Mouse (Mus musculus): ENCODE data around the gene Tmem205. TPM values are rescaled to one million over a fixed set of nuclear protein-coding genes. Genes with fewer than 3 reads are reported as not detected.

Gene Tmem205
- polyA plus RNA-seq, 1 experiment from 2014 or later: 66.0 TPM

Other genes starting within 250 kb of the Tmem205 start
- 5.2 and 6.8 TPM in 2 replicates for gene Ldlr, start 204.1 kb downstream of the Tmem205 start, polyA plus RNA-seq (2014; fragmentation: Nextera tagmentation; extraction: Ambion mirVana)
- gene Spc24, start 167.3 kb downstream of the Tmem205 start, polyA plus RNA-seq (2014; fragmentation: Nextera tagmentation; extraction: Ambion mirVana): 53.7 and 64.3 TPM in 2 replicates
- gene Kank2, start 128.8 kb downstream of the Tmem205 start, polyA plus RNA-seq (2014; fragmentation: Nextera tagmentation; extraction: Ambion mirVana): 0.99 and 1.3 TPM in 2 replicates
- 0.26 TPM in 1 of 2 replicates, not detected in the other for gene Angptl8, start 92.0 kb downstream of the Tmem205 start, polyA plus RNA-seq (2014; fragmentation: Nextera tagmentation; extraction: Ambion mirVana)
- 6.7 and 10.3 TPM in 2 replicates for gene Dock6, start 74.9 kb downstream of the Tmem205 start, polyA plus RNA-seq (2014; fragmentation: Nextera tagmentation; extraction: Ambion mirVana)
- gene Rab3d, start 9.4 kb downstream of the Tmem205 start, polyA plus RNA-seq (2014; fragmentation: Nextera tagmentation; extraction: Ambion mirVana): 23.0 and 24.6 TPM in 2 replicates
- 3.5 and 5.3 TPM in 2 replicates for gene Ccdc159, start 85 bp downstream of the Tmem205 start, polyA plus RNA-seq (2014; fragmentation: Nextera tagmentation; extraction: Ambion mirVana)
- gene Plppr2, start 9.5 kb upstream of the Tmem205 start, polyA plus RNA-seq (2014; fragmentation: Nextera tagmentation; extraction: Ambion mirVana): 47.3 and 66.7 TPM in 2 replicates
- 19.8 and 23.6 TPM in 2 replicates for gene Swsap1, start 28.2 kb upstream of the Tmem205 start, polyA plus RNA-seq (2014; fragmentation: Nextera tagmentation; extraction: Ambion mirVana)
- 1.3 and 2.2 TPM in 2 replicates for gene Epor, start 36.0 kb upstream of the Tmem205 start, polyA plus RNA-seq (2014; fragmentation: Nextera tagmentation; extraction: Ambion mirVana)
- 1.3 TPM in 2 replicates for gene Rgl3, start 61.9 kb upstream of the Tmem205 start, polyA plus RNA-seq (2014; fragmentation: Nextera tagmentation; extraction: Ambion mirVana)
- 4.5 and 4.8 TPM in 2 replicates for gene Ccdc151, start 75.1 kb upstream of the Tmem205 start, polyA plus RNA-seq (2014; fragmentation: Nextera tagmentation; extraction: Ambion mirVana)
- 57.1 and 67.9 TPM in 2 replicates for gene Prkcsh, start 75.2 kb upstream of the Tmem205 start, polyA plus RNA-seq (2014; fragmentation: Nextera tagmentation; extraction: Ambion mirVana)
- gene Elavl3, start 124.5 kb upstream of the Tmem205 start, polyA plus RNA-seq (2014; fragmentation: Nextera tagmentation; extraction: Ambion mirVana): 88.1 and 107 TPM in 2 replicates
- gene Gm49318, start 143.7 kb upstream of the Tmem205 start, polyA plus RNA-seq (2014; fragmentation: Nextera tagmentation; extraction: Ambion mirVana): not detected in 2 replicates
- 11.3 and 13.4 TPM in 2 replicates for gene Zfp653, start 143.8 kb upstream of the Tmem205 start, polyA plus RNA-seq (2014; fragmentation: Nextera tagmentation; extraction: Ambion mirVana)
- 47.2 and 56.2 TPM in 2 replicates for gene Ecsit, start 157.9 kb upstream of the Tmem205 start, polyA plus RNA-seq (2014; fragmentation: Nextera tagmentation; extraction: Ambion mirVana)
- 0.19 and 0.72 TPM in 2 replicates for gene Cnn1, start 171.7 kb upstream of the Tmem205 start, polyA plus RNA-seq (2014; fragmentation: Nextera tagmentation; extraction: Ambion mirVana)
- gene Elof1, start 189.6 kb upstream of the Tmem205 start, polyA plus RNA-seq (2014; fragmentation: Nextera tagmentation; extraction: Ambion mirVana): 213 and 240 TPM in 2 replicates
- 0.38 and 0.42 TPM in 2 replicates for gene Acp5, start 208.2 kb upstream of the Tmem205 start, polyA plus RNA-seq (2014; fragmentation: Nextera tagmentation; extraction: Ambion mirVana)
- 93.5 and 109 TPM in 2 replicates for gene Pigyl, start 229.3 kb upstream of the Tmem205 start, polyA plus RNA-seq (2014; fragmentation: Nextera tagmentation; extraction: Ambion mirVana)